Mouse (Mus musculus) limb, embryonic 11.5 days (tissue): ENCODE measurements around the gene Tst. TPM values are rescaled to one million over a fixed set of nuclear protein-coding genes. Genes with fewer than 3 reads are reported as not detected.

Source experiments
- ATAC-seq: fragments of 200-750 bp; cut with Nextera tagmentation; 2 replicates; pipeline ENCODE4 v1.8.0; 2017; ENCODE audit warnings: low read depth; ENCODE audit not compliant: insufficient number of reproducible peaks, low FRiP score, low TSS enrichment
- DNase-seq: peaks from one replicate; pipeline ENCODE4 v3.0.0-alpha.2; 2015; ENCODE audit warnings: low spot score
- H3K27ac ChIP-seq: fragments of 300-500 bp; sonication (generic); replicated peaks from 2 replicates; pipeline ENCODE4 v1.5.1; 2014; ENCODE audit warnings: low read depth, mild to moderate bottlenecking, low read length
- H3K27me3 ChIP-seq: fragments of 300-500 bp; sonication (generic); 2 replicates; pipeline ENCODE4 v1.6.1; 2014; ENCODE audit warnings: mild to moderate bottlenecking, low read length, mixed read lengths; ENCODE audit not compliant: control insufficient read depth, insufficient read depth
- H3K36me3 ChIP-seq: fragments of 300-500 bp; sonication (generic); 2 replicates; pipeline ENCODE4 v1.6.1; 2014; ENCODE audit warnings: mild to moderate bottlenecking, low read length, moderate library complexity, mixed read lengths; ENCODE audit not compliant: control insufficient read depth, insufficient read depth
- H3K4me1 ChIP-seq: fragments of 300-500 bp; sonication (generic); 2 replicates; pipeline ENCODE4 v1.6.1; 2014; ENCODE audit warnings: low read length, mixed read lengths; ENCODE audit not compliant: control insufficient read depth, insufficient read depth
- H3K4me2 ChIP-seq: fragments of 300-500 bp; sonication (generic); 2 replicates; pipeline ENCODE4 v1.6.1; 2014; ENCODE audit warnings: low read depth, mild to moderate bottlenecking, moderate library complexity; ENCODE audit not compliant: severe bottlenecking
- H3K4me3 ChIP-seq: fragments of 300-500 bp; sonication (generic); 2 replicates; pipeline ENCODE4 v1.5.1; 2014; ENCODE audit warnings: low read depth, low read length
- H3K9ac ChIP-seq: fragments of 300-500 bp; sonication (generic); 2 replicates; pipeline ENCODE4 v1.6.1; 2014; ENCODE audit warnings: mild to moderate bottlenecking, low read length
- H3K9me3 ChIP-seq: fragments of 300-500 bp; sonication (generic); 2 replicates; pipeline ENCODE4 v1.6.1; 2016; ENCODE audit warnings: low read length; ENCODE audit not compliant: control insufficient read depth
- WGBS: fragments of 180-500 bp; shearing (Covaris S2); extraction: QIAGEN DNeasy Blood & Tissue Kit; methylation state at CpG from one replicate; pipeline ENCODE4 v1.1.7; 2014; 5-methylcytosine and 5-hydroxymethylcytosine counted together
- polyA plus RNA-seq: library from polyadenylated mRNA; unstranded; fragments of >200 nt; fragmentation: Nextera tagmentation; extraction: Ambion mirVana; gene quantifications from 2 replicates; pipeline ENCODE4 v1.2.1, GENCODE M21; 2014

Gene Tst
- polyA plus RNA-seq, 1 experiment from 2014 or later, result 7.8 TPM

DNA sequence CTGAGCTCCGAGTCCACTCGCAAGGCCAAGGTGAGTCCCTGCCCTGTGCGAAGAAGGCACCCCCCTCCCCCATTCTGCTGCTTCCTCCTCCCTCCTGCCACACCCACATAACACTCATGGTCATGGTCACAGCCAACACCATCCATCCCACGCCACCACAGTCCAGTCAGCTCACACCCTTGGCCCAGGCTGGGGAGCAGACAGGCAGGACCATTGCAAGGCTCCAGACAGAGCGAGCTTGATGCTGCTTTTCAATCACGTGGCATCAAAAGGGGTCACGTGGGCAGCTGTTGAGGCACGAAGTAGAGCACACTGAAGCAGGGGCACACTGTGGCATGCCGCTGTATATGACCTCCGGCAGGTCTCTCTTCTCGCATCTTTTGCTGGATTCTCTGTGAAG is 30.0 kb upstream of the Tst start:
- Histone ChIP-seq H3K9me3 (no peaks in the 10 kb centered on the region), H3K27ac (no peak overlapping the region), H3K9ac (no peak overlapping the region), H3K27me3 (no peaks in the 10 kb centered on the region), H3K4me1 (peaks cover 19% of the 10 kb centered on the region), H3K4me2 (no peak overlapping the region), H3K36me3 (no peaks in the 10 kb centered on the region), H3K4me3 (no peak overlapping the region)
- 84% methylated on average over 11 of the region's 11 CpGs for WGBS
- ATAC-seq, result no peak
- DNase-seq, result no peak

DNA sequence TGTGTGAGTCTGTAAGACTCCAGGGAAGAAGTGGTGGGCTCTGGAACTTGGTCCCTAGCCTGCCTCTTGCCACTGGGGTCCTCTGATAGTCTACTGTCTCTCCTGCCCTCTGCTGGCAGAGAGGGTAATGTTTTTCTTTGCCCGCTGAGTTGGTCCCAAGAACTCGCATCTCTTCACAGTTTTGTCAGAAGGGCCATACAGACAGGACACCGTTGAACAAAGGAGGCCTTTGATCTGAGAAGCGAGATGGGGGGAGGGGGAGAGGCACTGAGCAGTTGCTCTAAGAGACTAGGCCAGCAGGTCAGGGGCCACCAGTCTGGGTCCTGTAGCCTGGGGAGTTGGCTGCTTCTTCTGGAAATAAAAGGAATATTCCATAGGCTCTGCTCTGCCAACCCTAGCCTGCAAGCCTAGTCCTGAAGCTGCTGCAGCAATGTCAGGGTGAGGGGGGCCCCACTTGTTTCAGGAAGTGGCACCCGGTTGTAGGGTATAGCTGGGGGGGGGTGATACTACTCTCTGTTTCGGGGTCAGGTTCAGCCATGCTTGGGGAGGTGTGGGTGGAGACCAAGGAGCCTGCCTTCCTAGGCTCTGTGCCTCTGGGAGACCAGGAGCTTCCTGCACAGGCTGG is 29.3 kb upstream of the Tst start:
- ATAC-seq (no peak), DNase-seq (peak; percentile 56)
- Histone ChIP-seq H3K9ac (no peak overlapping the region), H3K36me3 (no peaks in the 10 kb centered on the region), H3K27me3 (no peaks in the 10 kb centered on the region), H3K27ac (no peak overlapping the region), H3K4me1 (peaks cover 19% of the 10 kb centered on the region), H3K4me3 (no peak overlapping the region), H3K4me2 (no peak overlapping the region), H3K9me3 (no peaks in the 10 kb centered on the region)
- WGBS, result 31% methylated on average over 6 of the region's 6 CpGs

DNA sequence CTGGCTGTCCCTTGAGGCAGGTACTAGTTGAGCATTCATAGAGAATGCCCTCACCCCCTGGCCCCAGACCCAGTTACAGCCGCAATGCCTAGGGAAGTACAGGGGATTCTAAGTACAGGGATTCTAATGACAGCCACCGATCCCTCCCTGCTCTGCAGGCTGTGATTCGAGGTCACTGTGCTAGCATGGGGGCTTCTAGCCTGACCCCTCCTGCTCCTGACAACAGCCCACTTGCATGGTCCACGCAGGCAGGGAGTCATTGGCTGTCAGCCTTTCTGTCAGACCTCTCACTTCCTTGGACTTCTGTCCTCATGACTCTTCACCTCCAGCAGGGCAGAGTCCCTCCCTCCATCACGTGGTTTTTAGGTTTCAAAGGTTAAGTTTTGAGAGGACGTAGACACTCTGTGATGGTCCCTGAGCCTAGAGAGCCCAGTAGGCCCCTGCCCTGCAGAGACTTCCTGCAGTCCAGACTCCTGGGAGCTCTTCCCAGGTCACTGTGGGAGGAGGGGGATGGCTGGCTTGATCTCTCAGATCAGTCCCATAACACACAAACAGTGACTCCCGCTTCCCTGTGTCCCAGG is 25.9 kb upstream of the Tst start:
- H3K4me1 ChIP-seq, result peaks cover 13% of the 10 kb centered on the region
- H3K36me3 ChIP-seq, result no peaks in the 10 kb centered on the region
- 80% methylated on average over 7 of the region's 7 CpGs for WGBS

DNA sequence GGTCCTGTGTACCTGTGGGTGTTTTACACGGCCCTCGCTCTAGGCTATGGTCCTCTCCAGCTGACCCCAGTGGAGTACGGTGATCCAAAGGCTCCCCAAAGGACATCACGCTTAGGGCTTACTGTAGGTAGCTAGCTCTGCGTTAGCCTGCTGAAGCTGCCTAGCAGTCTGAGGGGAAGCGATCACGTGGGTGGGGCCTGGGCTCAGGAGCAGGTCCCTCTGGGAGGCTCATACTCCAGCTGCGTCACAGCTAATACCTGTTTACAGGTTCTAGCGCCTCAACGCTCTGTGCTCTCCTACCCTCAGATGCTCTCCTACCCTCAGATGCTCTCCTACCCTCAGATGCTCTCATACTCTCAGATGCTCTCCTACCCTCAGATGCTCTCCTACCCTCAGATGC is 25.2 kb upstream of the Tst start:
- no peak overlapping the region for H3K4me2 ChIP-seq
- no peak overlapping the region for H3K9ac ChIP-seq
- no peak overlapping the region for H3K27ac ChIP-seq
- peaks cover 7% of the 10 kb centered on the region; the same call in 1 of the 2 replicates for H3K4me1 ChIP-seq
- H3K36me3 ChIP-seq, result no peaks in the 10 kb centered on the region
- no peak for DNase-seq
- 83% methylated on average over 10 of the region's 10 CpGs for WGBS
- H3K27me3 ChIP-seq, result no peaks in the 10 kb centered on the region
- H3K9me3 ChIP-seq, result no peaks in the 10 kb centered on the region
- no peak overlapping the region for H3K4me3 ChIP-seq
- ATAC-seq, result no peak

More for the DNA sequence above, 25.9 kb upstream of the Tst start:
- Histone ChIP-seq H3K9me3 (no peaks in the 10 kb centered on the region), H3K27ac (no peak overlapping the region), H3K4me3 (no peak overlapping the region), H3K27me3 (no peaks in the 10 kb centered on the region), H3K9ac (no peak overlapping the region), H3K4me2 (no peak overlapping the region)
- DNase-seq, result no peak
- ATAC-seq, result no peak

GRCm38 (mm10) chr15:78429871-78430622 is 24.3 kb upstream of the Tst start:
- ATAC-seq, result no peak

GRCm38 (mm10) chr15:78429139-78429459 is 23.4 kb upstream of the Tst start:
- peak overlapping the region; percentile 66 for H3K4me3 ChIP-seq
- H3K27ac ChIP-seq, result no peak overlapping the region
- no peak for ATAC-seq

More at GRCm38 (mm10) chr15:78429871-78430622, 24.3 kb upstream of the Tst start:
- peak overlapping the region; percentile 30; the same call in 1 of the 2 replicates for H3K27ac ChIP-seq
- 79% methylated on average over 13 of the region's 13 CpGs for WGBS
- H3K9ac ChIP-seq, result no peak overlapping the region; the same call in 1 of the 2 replicates
- no peaks in the 10 kb centered on the region for H3K9me3 ChIP-seq
- H3K4me1 ChIP-seq, result peaks cover 7% of the 10 kb centered on the region; the same call in 1 of the 2 replicates
- H3K36me3 ChIP-seq, result no peaks in the 10 kb centered on the region
- no peak for DNase-seq
- H3K27me3 ChIP-seq, result no peaks in the 10 kb centered on the region
- peak overlapping the region; percentile 49; the same call in 1 of the 2 replicates for H3K4me2 ChIP-seq
- H3K4me3 ChIP-seq, result no peak overlapping the region; the same call in 1 of the 2 replicates

GRCm38 (mm10) chr15:78428391-78429138 is 22.9 kb upstream of the Tst start, which contains the start of gene Kctd17:
Gene Kctd17, plus strand, starts transcription at chr15:78428564.
- Histone ChIP-seq H3K9ac (peak within 1 kb of the TSS; percentile 52), H3K4me1 (peaks cover 7% of the 10 kb centered on the region; the same call in 1 of the 2 replicates), H3K36me3 (no peaks in the 10 kb centered on the region), H3K9me3 (no peaks in the 10 kb centered on the region), H3K4me2 (peak within 1 kb of the TSS; percentile 49), H3K27me3 (no peaks in the 10 kb centered on the region), H3K27ac (no peak within 1 kb of the TSS), H3K4me3 (peak within 1 kb of the TSS; percentile 66)
- WGBS, result under 1% methylated on average over 51 of the region's 52 CpGs
- DNase-seq (peak; percentile 82), ATAC-seq (peak; percentile 70)

More at GRCm38 (mm10) chr15:78429139-78429459, 23.4 kb upstream of the Tst start:
- 13% methylated on average over 3 of the region's 3 CpGs for WGBS
- Histone ChIP-seq H3K9me3 (no peaks in the 10 kb centered on the region), H3K4me1 (peaks cover 7% of the 10 kb centered on the region; the same call in 1 of the 2 replicates), H3K36me3 (no peaks in the 10 kb centered on the region), H3K9ac (peak overlapping the region; percentile 52), H3K27me3 (no peaks in the 10 kb centered on the region), H3K4me2 (peak overlapping the region; percentile 49)
- DNase-seq, result no peak

- H3K4me2 ChIP-seq, result no peak overlapping the region
- 59% methylated on average over 4 of the region's 4 CpGs for WGBS
- no peak overlapping the region for H3K27ac ChIP-seq
- no peaks in the 10 kb centered on the region for H3K36me3 ChIP-seq
- no peak for ATAC-seq
- peaks cover 7% of the 10 kb centered on the region; the same call in 1 of the 2 replicates for H3K4me1 ChIP-seq
- H3K27me3 ChIP-seq, result no peaks in the 10 kb centered on the region
- H3K9ac ChIP-seq, result no peak overlapping the region
- H3K4me3 ChIP-seq, result no peak overlapping the region
- DNase-seq, result no peak
- H3K9me3 ChIP-seq, result no peaks in the 10 kb centered on the region
These were observed 19.5 kb upstream of the Tst start for GRCm38 (mm10) chr15:78425230-78425629.
